Mouse (Mus musculus) lung, postnatal 25 days (tissue): Measurements from ENCODE around the gene Ccdc70.
A peak's percentile ranks its signal among the peaks of the same experiment; 100 is the strongest.
"Not testable (repeated sequence)": the region's sequence is repeated elsewhere in the genome, so short reads cannot be mapped to it uniquely, and the experiment has no call there.

Source experiments
- DNase-seq: peaks from one replicate; pipeline ENCODE4 v3.0.0; 2022; ENCODE audit warnings: low spot score

Gene Ccdc70

DNA sequence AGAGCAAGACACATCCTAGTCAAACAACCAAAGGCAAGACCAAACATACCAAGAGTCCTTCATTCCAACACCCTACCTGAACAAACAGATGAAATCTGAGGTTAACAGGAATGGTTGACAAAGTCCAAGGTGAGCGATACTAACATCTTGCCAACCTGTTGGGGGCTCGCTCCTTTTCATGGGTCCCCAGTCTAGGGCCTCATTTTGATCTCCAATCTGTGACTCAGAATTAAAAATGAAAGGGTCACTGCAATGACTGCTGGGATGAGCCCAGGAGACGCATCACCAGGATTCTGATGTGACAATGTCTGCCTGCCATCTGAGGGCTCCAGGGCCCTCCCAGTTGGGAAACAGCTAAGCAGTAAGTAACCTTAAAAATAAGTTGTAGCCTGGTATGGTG is at the start of gene Ccdc70:
Gene Ccdc70 (plus strand): TSS at position 301 of the 400 bp plus-strand sequence.
- no peak for DNase-seq

- not testable (repeated sequence) for DNase-seq
Observed at GRCm38 (mm10) chr8:21930754-21931153, 38.8 kb upstream of the Ccdc70 start.

GRCm38 (mm10) chr8:21932610-21933009 is 37.0 kb upstream of the Ccdc70 start, which contains the start of gene Defb15:
Gene Defb15, minus strand, starts transcription at chr8:21932710.
- no peak for DNase-seq

- not testable (repeated sequence) for DNase-seq
Observed at GRCm38 (mm10) chr8:21938052-21938451, 31.5 kb upstream of the Ccdc70 start, which contains the start of gene Defb35. Gene Defb35, plus strand, starts transcription at chr8:21938352.

GRCm38 (mm10) chr8:21946462-21946861 is 23.1 kb upstream of the Ccdc70 start, which contains the start of gene Defb13:
Gene Defb13, plus strand, starts transcription at chr8:21946762.
- DNase-seq = no peak

DNA sequence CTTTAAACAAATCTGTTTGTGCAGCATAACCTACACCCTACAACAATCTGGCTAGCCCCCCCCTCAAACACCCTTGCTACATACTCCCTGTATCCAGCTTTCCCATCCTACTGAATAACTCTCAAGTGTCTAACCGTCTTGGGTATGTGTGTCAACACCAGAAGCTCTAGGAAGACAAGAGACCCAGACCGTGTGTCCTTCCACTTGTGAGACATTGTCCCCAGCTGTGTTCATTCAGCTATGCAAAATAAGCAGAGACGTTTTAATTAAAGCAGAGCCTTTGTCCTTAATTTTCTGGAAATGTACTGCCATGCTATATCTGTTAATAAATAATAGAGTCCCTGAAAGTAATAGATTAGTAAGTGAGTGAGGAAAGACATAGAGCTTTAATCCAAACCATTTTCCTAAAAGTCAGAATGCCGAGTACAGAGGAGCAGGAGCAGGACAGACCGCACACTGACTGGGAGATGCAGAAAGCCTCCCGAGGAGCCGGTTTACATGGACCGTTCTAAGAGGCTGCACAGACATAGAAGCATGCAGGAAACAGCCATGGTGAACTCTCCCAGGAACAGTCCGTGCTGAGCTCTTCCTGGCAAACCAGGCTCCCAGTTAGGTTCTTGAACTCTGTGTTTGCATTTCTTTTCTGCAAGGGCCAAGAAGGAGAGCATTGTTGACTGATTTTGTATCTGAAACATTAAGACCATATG is 22.1 kb upstream of the Ccdc70 start:
- no peak for DNase-seq

DNA sequence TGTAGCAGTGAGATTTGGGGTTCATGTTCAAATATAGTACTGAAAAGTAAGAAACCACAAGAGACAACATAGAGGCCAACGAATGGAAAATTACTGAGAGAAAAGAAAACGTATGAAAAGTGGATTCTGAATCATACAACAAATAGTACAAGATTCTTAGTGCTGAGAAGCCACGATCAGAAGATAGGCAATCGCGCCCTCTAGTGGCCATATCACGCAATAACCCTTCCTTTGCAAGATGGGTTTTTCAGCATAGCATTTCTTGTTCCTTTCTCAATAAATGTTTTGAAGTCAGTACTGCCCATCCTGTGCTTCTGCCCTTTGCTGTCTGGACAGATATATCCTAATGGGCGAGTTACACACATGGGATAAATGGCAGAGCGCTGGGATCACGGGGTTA is 14.3 kb upstream of the Ccdc70 start:
- peak; percentile 1 for DNase-seq

- DNase-seq = no peak
Observed at GRCm38 (mm10) chr8:21956336-21956735, 13.2 kb upstream of the Ccdc70 start.

DNA sequence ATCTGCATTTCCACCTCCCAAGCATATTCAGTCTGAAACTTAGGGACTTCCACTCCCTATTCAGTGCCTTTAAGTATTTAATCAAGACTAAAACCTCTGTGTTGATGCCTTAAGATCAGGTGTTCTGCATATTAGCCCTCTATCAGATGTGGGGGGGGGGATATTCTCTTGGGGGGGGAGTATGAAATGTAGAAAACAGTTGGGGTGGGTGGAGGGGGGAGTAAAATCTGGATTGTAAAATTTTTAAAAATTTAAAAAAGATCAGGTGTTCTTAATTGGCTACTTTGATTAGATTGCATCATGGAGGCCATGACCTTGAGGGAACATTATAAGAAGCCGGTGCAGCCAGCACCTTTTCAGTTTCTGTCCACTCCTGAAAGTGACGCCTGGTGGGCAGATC is 11.2 kb upstream of the Ccdc70 start, which contains the start of gene Fam90a1a:
Gene Fam90a1a (plus strand): TSS at position 301 of the 400 bp plus-strand sequence.
- DNase-seq = no peak

GRCm38 (mm10) chr8:21966646-21967045 is 2.9 kb upstream of the Ccdc70 start:
- no peak for DNase-seq

DNA sequence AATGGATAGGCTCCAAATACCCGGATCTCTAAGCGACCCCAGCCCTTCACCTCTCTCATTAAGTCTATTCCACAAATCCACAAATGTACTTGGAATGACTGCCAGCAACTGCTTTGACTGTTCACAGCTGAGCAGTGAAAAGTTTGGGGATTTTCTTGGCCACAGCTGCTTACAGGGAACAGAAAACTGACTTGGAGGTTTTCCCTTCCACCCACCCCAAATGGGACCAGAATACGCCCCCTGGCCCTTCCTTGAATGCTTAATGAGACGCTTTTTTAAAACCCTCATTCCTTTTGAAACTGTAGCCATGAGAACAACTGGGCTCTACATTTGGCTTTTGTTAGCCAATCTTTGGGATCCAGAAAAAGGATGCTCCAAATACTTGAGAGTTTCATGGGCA is 8.6 kb downstream of the Ccdc70 start:
- no peak for DNase-seq

GRCm38 (mm10) chr8:21981664-21982337 is 12.2 kb downstream of the Ccdc70 start:
- DNase-seq = no peak

GRCm38 (mm10) chr8:21992184-21992583 is 22.6 kb downstream of the Ccdc70 start:
- DNase-seq = peak; percentile 12

DNA sequence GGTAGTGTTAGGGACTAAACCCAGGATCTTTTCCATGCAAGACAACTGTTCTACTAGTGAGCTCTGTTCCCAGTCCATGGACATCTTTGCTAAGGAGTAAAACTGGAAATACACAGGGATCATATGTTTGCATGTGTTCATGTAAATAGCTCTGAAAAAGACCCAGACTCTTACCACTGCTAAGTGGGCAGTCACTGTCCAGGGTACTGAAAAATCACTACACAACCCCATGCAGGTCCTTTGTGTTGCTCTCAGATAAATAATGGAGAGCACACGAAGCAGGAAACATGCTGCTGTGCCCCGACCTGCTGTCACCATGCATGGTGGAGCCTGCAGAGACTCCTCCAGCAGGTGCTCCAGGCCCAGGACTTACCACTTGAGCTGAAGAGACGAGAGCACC is 25.6 kb downstream of the Ccdc70 start:
- DNase-seq = no peak

DNA sequence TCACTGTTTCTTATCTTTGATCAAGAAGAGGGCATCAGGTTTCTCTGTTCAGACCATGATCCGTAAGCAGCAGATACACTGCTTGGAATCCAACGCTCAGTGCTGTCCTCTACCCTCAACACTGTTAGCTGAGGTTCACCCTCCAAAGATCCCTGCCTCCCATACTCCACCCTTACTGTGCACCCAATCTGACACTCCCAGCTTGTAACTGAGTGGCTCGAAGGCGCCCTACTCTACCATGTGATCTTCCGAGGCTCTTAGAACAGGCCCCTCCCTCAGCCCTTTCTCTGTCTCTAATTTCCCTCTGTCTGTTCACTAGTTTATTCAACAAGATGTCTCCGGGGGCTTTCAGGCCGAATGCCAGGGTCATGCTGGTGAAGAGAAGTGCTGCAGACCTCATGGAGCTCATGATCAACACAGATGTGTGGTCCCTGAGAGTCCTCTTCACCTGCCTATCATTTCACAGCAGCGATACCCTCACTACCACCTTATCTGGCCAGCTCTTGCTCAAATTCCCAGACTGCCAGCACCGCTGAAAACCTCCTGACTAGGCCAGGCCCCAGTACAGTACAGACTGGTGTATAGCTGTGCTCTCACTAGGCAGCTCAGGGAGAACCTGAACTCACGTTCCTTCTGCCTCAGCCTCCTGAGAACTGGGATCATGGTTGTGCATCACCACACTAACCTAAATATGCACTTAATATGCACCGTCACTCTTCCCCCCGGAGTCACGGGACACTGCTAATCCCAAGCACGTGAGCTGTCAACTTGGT is 35.4 kb downstream of the Ccdc70 start:
- DNase-seq = no peak

DNA sequence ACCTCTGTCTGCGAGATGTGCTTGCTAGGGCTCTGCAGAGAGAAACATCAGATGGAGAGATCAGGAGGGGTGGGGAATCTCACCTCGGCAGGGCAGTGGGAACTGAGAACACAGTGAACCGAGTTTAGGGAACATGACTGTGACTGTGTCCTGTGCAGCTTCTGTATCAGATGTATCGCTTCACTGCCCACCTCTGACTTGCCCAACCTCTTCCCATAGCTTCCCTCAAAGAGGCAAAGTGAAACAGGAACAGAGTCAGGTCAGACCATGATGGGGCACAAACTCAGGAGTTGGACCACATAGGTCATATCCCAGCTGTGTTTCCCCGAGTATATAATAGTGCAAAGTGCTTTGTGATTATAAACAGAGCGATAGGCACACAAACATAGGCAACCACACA is 36.8 kb downstream of the Ccdc70 start:
- DNase-seq = no peak

GRCm38 (mm10) chr8:22009403-22009802 is 39.8 kb downstream of the Ccdc70 start:
- DNase-seq = no peak

GRCm38 (mm10) chr8:22013034-22013707 is 43.6 kb downstream of the Ccdc70 start:
- DNase-seq = no peak

DNA sequence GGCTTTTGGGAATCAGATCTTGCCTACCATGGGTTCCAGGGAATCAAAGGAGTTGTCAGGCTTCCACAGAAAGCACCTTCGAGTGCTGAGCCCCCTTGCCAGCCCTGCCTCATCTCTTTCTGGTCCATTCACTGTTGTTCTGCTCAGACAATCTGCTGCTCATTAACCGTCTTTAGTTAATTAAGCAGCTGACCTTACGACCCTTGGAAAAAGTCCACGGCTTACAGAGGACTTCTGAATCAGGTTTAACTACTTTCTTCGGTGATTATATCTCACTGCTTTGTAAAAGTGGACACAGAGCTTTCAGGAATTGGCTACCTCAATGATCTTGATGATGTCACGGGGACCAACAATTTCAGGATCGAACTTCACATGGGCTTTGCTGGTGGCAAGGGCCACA is 48.2 kb downstream of the Ccdc70 start:
- no peak for DNase-seq

DNA sequence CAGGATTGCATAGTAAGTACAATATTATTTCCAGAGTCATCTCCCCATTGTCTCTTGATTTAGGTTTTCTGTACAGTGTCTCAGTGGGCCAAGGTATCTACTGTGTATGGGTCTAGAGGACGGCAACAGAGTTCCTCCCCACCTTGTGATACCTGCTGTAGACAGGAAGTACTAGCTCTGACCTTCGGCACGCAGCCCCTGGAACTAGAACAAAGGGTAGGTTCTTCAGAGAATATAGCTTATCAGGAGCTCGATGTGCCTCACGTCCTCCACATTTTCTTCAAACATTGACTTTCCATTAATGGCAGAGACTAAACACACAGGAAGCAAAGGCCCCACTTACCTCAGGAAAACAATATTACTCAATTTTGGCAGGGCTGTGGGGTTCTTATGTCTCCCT is 49.9 kb downstream of the Ccdc70 start:
- peak; percentile 31 for DNase-seq

DNA sequence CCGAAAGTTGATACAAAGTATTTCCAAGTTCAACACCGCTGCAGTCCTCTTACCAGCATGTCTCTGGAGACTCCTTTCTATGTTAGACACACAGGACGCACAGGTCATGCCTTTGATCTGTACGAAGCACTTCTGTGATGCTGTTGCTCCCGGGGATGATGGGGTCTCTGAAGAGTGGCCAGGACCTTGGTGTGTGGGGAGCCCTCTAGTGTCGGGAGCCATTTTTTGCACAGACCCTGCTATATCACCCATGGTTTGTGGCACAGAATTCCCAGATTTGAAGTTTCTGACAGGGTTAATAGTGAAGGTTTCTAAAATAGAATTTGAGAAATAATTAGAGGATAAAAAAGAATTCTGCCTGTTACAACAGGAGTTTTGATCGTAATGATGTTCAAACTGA is 52.7 kb downstream of the Ccdc70 start:
- DNase-seq = no peak
